In the genomic region with DNA sequence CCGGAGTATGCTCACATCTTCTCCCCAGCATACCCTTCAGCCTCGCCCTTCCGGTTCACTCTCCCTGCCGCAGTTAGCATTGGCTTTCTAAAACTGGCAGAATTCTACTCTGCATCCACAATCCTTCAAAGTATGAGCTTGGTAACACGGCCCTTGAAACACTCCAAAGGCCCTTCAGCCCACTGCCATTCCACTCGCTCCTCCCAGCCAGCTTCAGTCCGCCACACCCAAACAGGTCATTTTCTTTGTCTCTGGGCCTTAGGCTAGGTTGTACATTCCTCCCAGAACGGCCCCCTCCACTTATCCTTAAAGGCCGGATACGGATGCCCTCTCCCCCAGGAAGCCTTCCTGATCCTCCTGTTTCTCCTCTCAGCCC, we compare ENCODE assay signal across 9 mouse cellular contexts. TPM values are rescaled to one million over a fixed set of nuclear protein-coding genes. Genes with fewer than 3 reads are reported as not detected.
DNase-seq lines count a peak whose midpoint lies in the region; ATAC-seq lines count a peak whose summit lies in the region.
"Had no signal": no experiment of that assay in that cellular context is flagged by ENCODE, and none has a peak within 500 bp of the region (broad histone marks: within the 10 kb centered on the region; RNA-seq: fewer than 3 reads in every experiment).

No protein-coding gene starts in this region.

- 31% methylated on average over 10 of the region's 10 CpGs for WGBS in kidney, embryonic 14.5 days
- 23% methylated on average over 10 of the region's 10 CpGs for WGBS in embryonic facial prominence, embryonic 15.5 days
- 32% methylated on average over 10 of the region's 10 CpGs for WGBS in limb, embryonic 11.5 days

- H3K36me3 ChIP-seq in kidney, embryonic 14.5 days (ENCODE audit: control insufficient read depth, insufficient read depth, low read length), result no peaks in the 10 kb centered on the region
- H3K36me3 ChIP-seq in embryonic facial prominence, embryonic 15.5 days, result no peaks in the 10 kb centered on the region
- H3K36me3 ChIP-seq in limb, embryonic 11.5 days (ENCODE audit: control insufficient read depth, insufficient read depth, low read length), result no peaks in the 10 kb centered on the region

- peak overlapping the region; percentile 8; the same call in 1 of the 2 replicates for H3K4me2 ChIP-seq in kidney, embryonic 14.5 days (replicated peaks; ENCODE audit: low read depth, low read length)
- H3K4me2 ChIP-seq in embryonic facial prominence, embryonic 15.5 days (replicated peaks), result peak overlapping the region; percentile 19; the same call in 1 of the 2 replicates
- H3K4me2 ChIP-seq in limb, embryonic 11.5 days (ENCODE audit: low read depth, severe bottlenecking), result 0 out of 2 replicates have a peak overlapping the region, but pooled peaks have one; percentile 2

- ATAC-seq in kidney, embryonic 14.5 days (ENCODE audit: low FRiP score, low TSS enrichment), result no peak; the same call in 1 of the 2 replicates
- ATAC-seq in embryonic facial prominence, embryonic 15.5 days (ENCODE audit: insufficient number of reproducible peaks, low FRiP score, low TSS enrichment, low read depth), result no peak
- ATAC-seq in limb, embryonic 11.5 days (ENCODE audit: insufficient number of reproducible peaks, low FRiP score, low TSS enrichment, low read depth), result no peak
- ATAC-seq in activated CD4-positive, CD25-positive, alpha-beta regulatory T cell, adult 4 months, result no peak

- peak overlapping the region; percentile 63 for H3K27ac ChIP-seq in kidney, embryonic 14.5 days (ENCODE audit: low read depth, low read length)
- H3K27ac ChIP-seq in embryonic facial prominence, embryonic 15.5 days (replicated peaks), result peak overlapping the region; percentile 78
- no peak overlapping the region for H3K27ac ChIP-seq in limb, embryonic 11.5 days (replicated peaks; ENCODE audit: low read depth, low read length)
- H3K27ac ChIP-seq: liver, embryonic 14.5 days had no signal

- peaks cover 23% of the 10 kb centered on the region for H3K4me1 ChIP-seq in kidney, embryonic 14.5 days (ENCODE audit: control insufficient read depth, insufficient read depth, low read length)
- peaks cover 44% of the 10 kb centered on the region for H3K4me1 ChIP-seq in embryonic facial prominence, embryonic 15.5 days
- H3K4me1 ChIP-seq in limb, embryonic 11.5 days (ENCODE audit: control insufficient read depth, insufficient read depth, low read length), result peaks cover 31% of the 10 kb centered on the region

- H3K9me3 ChIP-seq in kidney, embryonic 14.5 days (ENCODE audit: control insufficient read depth, low read length), result no peaks in the 10 kb centered on the region
- no peaks in the 10 kb centered on the region for H3K9me3 ChIP-seq in embryonic facial prominence, embryonic 15.5 days (replicated peaks)
- no peaks in the 10 kb centered on the region for H3K9me3 ChIP-seq in limb, embryonic 11.5 days (ENCODE audit: control insufficient read depth, low read length)

- DNase-seq in kidney, adult 8-10 months, result no peak
- DNase-seq in limb, embryonic 11.5 days (ENCODE audit: low spot score), result peak; percentile 36
- peak; percentile 16 for DNase-seq in neural tube, embryonic 10.5 days (ENCODE audit: extremely low spot score, low spot score)
- DNase-seq in cerebellum, postnatal 4 days (ENCODE audit: low spot score in 2 of 2), result no peak
- no peak for DNase-seq in gastrocnemius, postnatal 4 days (ENCODE audit: low spot score in 2 of 2)

- H3K27me3 ChIP-seq in kidney, embryonic 14.5 days (ENCODE audit: control insufficient read depth, insufficient read depth, low read length), result no peaks in the 10 kb centered on the region
- H3K27me3 ChIP-seq in embryonic facial prominence, embryonic 15.5 days, result no peaks in the 10 kb centered on the region
- no peaks in the 10 kb centered on the region for H3K27me3 ChIP-seq in limb, embryonic 11.5 days (ENCODE audit: control insufficient read depth, insufficient read depth, low read length)

- no peak overlapping the region; the same call in 1 of the 2 replicates for H3K4me3 ChIP-seq in kidney, embryonic 14.5 days (ENCODE audit: low read length)
- H3K4me3 ChIP-seq in embryonic facial prominence, embryonic 15.5 days (replicated peaks), result no peak overlapping the region
- H3K4me3 ChIP-seq in limb, embryonic 11.5 days (ENCODE audit: low read depth, low read length), result no peak overlapping the region

- no peak overlapping the region for H3K9ac ChIP-seq in kidney, embryonic 14.5 days (ENCODE audit: low read depth, low read length)
- no peak overlapping the region for H3K9ac ChIP-seq in embryonic facial prominence, embryonic 15.5 days
- H3K9ac ChIP-seq in limb, embryonic 11.5 days (ENCODE audit: low read length), result no peak overlapping the region
- H3K9ac ChIP-seq: liver, embryonic 14.5 days had no signal

RNA-seq across cellular contexts. Expression of gene Wasf2, which starts 26.1 kb away (rescaled TPM):
- 103 and 143 TPM in 2 replicates for polyA plus RNA-seq in kidney, embryonic 14.5 days (2014; fragmentation: Nextera tagmentation; extraction: Ambion mirVana)
- polyA plus RNA-seq in embryonic facial prominence, embryonic 15.5 days (2015; fragmentation: Nextera tagmentation; extraction: Ambion mirVana), result 116 and 118 TPM in 2 replicates
- polyA plus RNA-seq in limb, embryonic 11.5 days (2014; fragmentation: Nextera tagmentation; extraction: Ambion mirVana), result 54.7 and 63.6 TPM in 2 replicates
- 100 to 1,000 TPM; 110 TPM for total RNA-seq in gastrocnemius, postnatal 4 days (2021)
- polyA plus RNA-seq in activated CD4-positive, CD25-positive, alpha-beta regulatory T cell, adult 4 months (2017; shearing (Covaris generic)), result 100 to 1,000 TPM in 1 of 2 experiments, 10 to 100 TPM in 1; 83.0 to 104 TPM

Comparison
In these comparisons a context has a peak if more than half of its experiments do, and no peak if none do; other contexts are left out.
1. DNase-seq: peak in limb, embryonic 11.5 days (single experiment) and neural tube, embryonic 10.5 days (single experiment); none in kidney, adult 8-10 months (0 of 2), cerebellum, postnatal 4 days (0 of 2) and gastrocnemius, postnatal 4 days (0 of 2).
2. Peak in every context shown above with its lines, with median percentiles within 50 percentile points of each other: H3K4me2 ChIP-seq.